Mouse (Mus musculus) skeletal muscle tissue, adult 2 months (tissue): ENCODE data around the gene P2ry12.

Experiments used
- DNase-seq: peaks from one replicate; pipeline ENCODE4 v3.0.0-alpha.2; 2012; ENCODE audit warnings: low read depth, low spot score

Gene P2ry12

DNA sequence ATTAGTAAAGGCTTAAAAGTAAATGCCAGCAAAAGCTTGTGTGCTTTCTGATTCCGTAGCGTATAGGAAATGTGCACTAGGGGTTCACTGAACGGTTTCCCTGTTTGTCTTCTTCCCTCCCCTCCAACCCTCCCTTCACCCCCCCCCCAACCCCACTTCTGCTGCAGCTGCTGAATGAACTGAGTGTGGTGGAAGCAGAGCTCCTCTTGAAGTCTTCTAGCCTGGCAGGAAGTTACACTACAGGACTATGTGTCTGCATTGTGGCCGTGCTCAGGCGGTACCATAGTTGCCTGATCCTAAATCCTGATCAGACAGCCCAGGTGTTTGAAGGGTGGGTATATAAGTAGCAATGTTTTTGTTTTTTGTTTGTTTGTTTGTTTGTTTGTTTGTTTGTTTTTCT is 27.8 kb downstream of the P2ry12 start:
- DNase-seq: no peak

GRCm38 (mm10) chr3:59230912-59231311 is 31.8 kb downstream of the P2ry12 start:
- no peak for DNase-seq

DNA sequence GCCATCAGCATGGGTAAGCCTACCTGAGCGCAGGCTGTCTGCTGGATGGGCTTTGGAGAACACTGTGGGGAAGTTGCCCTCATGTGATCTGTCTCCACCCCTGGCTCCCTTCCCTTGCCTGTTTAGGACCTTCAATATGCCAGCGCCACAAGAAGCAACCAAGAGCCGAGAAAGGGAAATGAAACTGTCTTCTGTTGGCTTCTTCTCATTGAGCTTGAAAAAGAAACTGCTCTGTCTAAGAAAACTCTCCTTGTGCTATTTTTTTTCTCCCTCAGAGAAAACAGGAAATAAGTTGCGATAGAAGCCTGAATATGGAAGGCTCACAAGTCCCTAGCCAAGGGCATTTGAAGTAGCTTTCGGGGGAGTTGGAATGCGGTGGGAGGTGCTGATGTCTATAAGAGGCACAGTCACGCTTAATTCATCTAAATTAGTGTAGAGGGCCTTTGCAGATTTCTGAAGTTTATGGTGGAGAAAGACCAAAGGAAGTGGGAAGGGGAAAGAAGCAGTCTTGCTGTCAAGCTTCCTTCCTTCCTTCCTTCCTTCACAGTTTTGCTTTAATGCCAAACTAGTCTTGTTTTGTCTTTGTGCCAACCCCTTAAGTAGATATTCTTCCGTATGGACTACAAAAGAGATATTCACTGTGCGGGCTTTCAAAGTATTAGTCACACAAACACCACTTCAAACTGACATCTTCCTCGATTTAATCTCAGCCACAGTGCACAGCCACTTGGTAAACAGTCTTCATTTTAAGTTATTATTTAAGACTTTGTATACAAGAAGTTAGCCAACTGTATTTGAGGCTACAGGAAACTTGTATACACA is 33.7 kb downstream of the P2ry12 start:
- peak; percentile 49 for DNase-seq

GRCm38 (mm10) chr3:59227696-59228095 is 35.0 kb downstream of the P2ry12 start:
- DNase-seq: no peak

- no peak for DNase-seq
Observed at GRCm38 (mm10) chr3:59225411-59225810, 37.3 kb downstream of the P2ry12 start.

GRCm38 (mm10) chr3:59222303-59222702 is 40.4 kb downstream of the P2ry12 start:
- DNase-seq: no peak

GRCm38 (mm10) chr3:59219326-59219725 is 43.3 kb downstream of the P2ry12 start:
- no peak for DNase-seq

DNA sequence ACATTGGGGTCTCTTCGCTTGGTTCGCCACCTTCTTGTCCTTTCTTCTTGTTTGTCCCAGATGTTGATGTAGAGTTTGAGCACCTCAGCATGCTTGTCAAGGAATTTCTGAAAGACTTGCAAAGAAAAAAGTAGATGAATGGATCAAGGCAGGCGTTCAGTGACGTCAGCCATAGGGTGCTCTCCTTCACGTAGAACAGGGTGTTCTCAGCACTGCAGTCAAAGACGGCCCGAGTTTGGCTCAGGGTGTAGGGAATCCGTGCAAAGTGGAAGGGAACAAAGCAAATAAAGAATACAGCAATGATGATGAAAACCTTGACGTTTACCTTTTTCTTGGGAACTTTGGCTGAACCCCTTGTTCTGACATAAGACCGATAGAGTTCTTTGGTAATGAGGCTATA is 45.5 kb downstream of the P2ry12 start:
- no peak for DNase-seq

- DNase-seq: no peak
Observed at GRCm38 (mm10) chr3:59212404-59212803, 50.3 kb downstream of the P2ry12 start.

- peak; percentile 19 for DNase-seq
Observed at GRCm38 (mm10) chr3:59211784-59212183, 50.9 kb downstream of the P2ry12 start.

GRCm38 (mm10) chr3:59210727-59211126 is 51.9 kb downstream of the P2ry12 start, which contains the start of gene P2ry13:
Gene P2ry13 (minus strand): TSS chr3:59210882.
- no peak for DNase-seq

DNA sequence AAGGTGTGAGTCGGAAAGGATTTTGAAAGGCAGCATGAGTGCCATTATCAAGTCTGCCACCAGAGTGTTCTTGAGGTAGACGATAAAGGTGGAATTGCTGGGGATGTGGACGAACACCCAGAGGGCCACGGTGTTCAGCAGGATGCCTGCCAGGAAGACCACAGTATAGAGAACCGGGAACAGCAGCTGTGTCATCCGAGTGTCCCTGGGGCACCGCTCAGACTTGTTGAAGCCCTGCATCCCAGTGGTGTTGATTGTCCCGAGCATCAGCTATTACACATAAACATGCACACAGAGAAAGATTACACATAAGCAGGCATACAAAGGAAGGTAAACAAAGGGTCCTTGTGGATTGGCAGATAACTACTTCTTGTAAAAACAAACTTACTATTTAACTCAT is 52.6 kb downstream of the P2ry12 start:
- no peak for DNase-seq

DNA sequence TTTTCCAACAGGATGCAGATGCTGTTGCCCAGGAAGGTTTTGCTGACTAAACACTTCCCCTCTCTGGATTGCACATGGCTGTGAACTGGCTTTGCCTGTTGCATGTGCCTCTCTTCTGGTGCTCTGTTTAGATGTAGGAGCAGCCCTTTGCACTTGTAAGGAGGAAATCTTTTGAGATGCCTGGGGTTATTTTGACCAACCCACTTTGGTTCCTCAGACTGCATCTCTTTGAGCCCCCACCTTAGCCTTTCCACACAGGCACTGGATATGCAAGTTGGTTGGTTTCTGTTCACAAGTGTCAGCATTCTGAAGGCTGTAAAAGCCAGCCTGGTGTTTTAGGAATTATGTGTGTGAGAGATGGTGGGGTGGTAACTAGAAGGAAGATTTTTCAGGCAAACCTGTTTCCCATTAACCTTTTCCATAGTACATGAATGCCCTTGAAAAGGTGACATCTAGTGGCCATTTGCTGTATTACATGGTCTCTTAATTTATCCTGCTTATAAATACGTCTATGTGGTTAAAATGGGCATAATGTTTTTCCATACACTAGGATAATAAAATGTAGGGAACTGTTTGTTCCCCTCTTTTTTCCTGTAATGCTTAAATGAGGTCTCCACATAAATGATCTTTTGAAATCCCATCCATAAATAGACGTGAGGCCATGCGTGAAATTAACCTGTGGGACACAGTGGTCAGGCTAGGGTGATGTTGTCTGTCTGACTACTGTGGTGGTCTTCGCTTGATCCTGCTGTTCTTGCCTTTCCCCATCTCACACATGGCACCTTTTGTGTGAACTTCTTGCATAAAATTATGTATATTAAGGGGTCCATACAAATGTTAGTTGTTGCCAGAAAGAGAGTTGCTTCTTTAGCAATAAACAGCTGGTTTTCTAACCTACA is 53.8 kb downstream of the P2ry12 start:
- DNase-seq: peak; percentile 30

GRCm38 (mm10) chr3:59205941-59206340 is 56.7 kb downstream of the P2ry12 start:
- DNase-seq: no peak

- no peak for DNase-seq
Observed at GRCm38 (mm10) chr3:59204719-59205503, 57.8 kb downstream of the P2ry12 start.

- DNase-seq: no peak
Observed at GRCm38 (mm10) chr3:59203802-59204520, 58.7 kb downstream of the P2ry12 start.

DNA sequence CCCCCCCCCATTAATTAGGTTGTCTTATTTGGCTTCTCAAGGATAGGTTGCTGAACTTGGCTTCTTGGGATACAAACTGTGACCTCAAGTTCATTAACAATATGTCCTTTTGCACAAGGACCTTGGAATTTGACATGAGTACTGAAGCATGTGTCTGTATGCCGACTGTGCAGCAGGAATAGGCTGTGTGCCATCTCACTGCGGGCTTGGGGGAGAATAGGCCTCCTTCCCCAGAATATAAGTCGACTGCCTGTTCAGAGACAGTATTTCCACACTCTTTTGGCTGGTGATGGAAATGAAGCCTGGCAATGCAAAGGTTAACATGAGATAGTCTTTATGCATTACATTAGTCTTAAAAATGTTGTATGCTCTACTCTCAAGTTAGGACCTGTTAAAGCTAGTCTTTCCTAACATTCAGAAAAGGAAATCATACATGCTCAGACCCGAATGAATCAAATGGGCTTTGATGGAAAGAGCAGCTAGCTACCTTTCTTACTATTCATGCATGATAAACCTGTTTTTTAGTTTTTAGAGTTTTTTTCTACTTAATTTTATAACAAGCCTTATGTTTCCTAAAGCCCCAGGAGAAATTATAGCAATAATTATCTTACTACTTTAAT is 65.2 kb downstream of the P2ry12 start:
- no peak for DNase-seq

DNA sequence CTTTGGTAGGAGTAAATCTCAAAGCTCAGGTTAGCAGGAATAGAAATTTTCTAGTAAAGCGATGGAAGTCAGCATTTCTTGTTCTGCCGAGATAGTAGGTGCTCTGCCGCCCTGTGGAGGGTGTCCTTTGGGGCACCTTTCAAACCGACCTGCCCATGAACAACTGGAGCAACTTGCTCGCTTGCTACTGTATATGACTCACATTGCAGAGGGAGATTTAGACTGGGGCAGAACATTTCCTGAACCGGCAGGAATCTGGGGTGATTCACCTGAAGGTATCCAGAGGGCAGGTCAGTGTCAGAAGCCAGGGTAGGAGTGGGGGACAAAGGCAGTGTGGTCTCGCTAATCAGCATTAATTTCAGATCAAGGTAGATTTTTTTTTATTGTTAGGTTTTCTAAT is 67.7 kb downstream of the P2ry12 start, which contains the start of gene Gpr87:
Gene Gpr87, minus strand, starts transcription at position 167 of the 400 bp plus-strand sequence.
- DNase-seq: no peak

DNA sequence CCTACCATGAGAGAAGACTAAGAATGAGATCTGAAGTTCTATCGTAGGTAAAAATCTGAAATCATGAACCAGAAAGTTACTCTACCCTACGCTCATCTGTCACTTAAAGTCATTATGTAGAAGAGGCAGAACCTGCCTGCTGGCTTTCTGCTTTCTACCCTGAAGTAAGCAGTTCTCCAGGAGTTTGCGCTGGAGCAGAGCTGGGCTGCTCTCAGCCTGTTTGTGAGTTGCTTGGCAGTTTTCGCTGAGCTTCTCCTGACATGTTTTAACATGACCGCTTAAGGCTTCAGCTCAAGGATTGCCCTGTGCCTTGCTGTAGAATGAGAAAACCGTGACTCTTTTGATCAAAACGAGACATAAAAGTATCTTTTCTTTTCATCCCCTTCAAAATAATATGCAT is 68.6 kb downstream of the P2ry12 start:
- no peak for DNase-seq

GRCm38 (mm10) chr3:59191674-59192073 is 71.0 kb downstream of the P2ry12 start:
- DNase-seq: no peak

DNA sequence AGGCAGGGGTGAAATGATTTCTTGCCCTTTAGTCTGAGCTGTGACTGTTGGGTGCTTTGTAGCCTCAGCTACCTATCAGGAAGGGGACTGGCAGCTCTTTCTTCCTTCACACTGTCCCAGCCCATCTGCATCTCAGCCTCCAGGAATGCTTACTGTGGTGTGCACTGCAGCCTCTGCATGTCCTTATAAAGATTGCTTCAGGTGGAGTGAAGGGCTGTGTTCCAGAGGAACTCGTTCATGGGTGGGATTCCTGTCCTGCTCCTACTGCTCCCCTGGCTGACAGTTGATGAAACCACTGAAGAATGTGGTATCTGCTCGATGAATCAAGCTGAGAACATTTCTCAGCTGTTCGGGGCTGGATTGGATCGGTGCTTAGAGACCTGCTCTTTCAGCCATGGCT is 75.3 kb downstream of the P2ry12 start:
- DNase-seq: no peak
